Mouse (Mus musculus): ENCODE results near the gene Brwd3. TPM values are rescaled to one million over a fixed set of nuclear protein-coding genes. Genes with fewer than 3 reads are reported as not detected.

Gene Brwd3
- polyA plus RNA-seq (2012; ENCODE audit: insufficient read depth, insufficient read length, missing spikeins) = 1.4 and 1.9 TPM in 2 replicates

- Histone ChIP-seq H3K4me3 (ENCODE audit: insufficient read depth, low read depth, low read length) (peak within 1 kb of the TSS; percentile 100), H3K27ac (replicated peaks; ENCODE audit: low read depth, low read length) (peak within 1 kb of the TSS; percentile 89), H3K4me1 (ENCODE audit: control insufficient read depth, insufficient read depth, insufficient read length, low read length) (no peaks in the 10 kb centered on the region)
These were observed at the start of gene Brwd3 for GRCm38 (mm10) chrX:108834090-108834774. Gene Brwd3 (minus strand): TSS chrX:108834372.

- Histone ChIP-seq H3K4me3 (ENCODE audit: insufficient read depth, low read depth, low read length) (no peak overlapping the region), H3K27ac (replicated peaks; ENCODE audit: low read depth, low read length) (no peak overlapping the region), H3K4me1 (ENCODE audit: control insufficient read depth, insufficient read depth, insufficient read length, low read length) (no peaks in the 10 kb centered on the region)
These were observed 28.5 kb upstream of the Brwd3 start for GRCm38 (mm10) chrX:108862632-108863031.

- Histone ChIP-seq H3K4me3 (ENCODE audit: insufficient read depth, low read depth, low read length) (no peak overlapping the region), H3K27ac (replicated peaks; ENCODE audit: low read depth, low read length) (no peak overlapping the region), H3K4me1 (ENCODE audit: control insufficient read depth, insufficient read depth, insufficient read length, low read length) (no peaks in the 10 kb centered on the region)
These were observed 8.5 kb upstream of the Brwd3 start for GRCm38 (mm10) chrX:108842705-108843104.

- no peak overlapping the region for H3K4me3 ChIP-seq (ENCODE audit: insufficient read depth, low read depth, low read length)
- H3K27ac ChIP-seq (replicated peaks; ENCODE audit: low read depth, low read length) = no peak overlapping the region
- H3K4me1 ChIP-seq (ENCODE audit: control insufficient read depth, insufficient read depth, insufficient read length, low read length) = no peaks in the 10 kb centered on the region
These were observed 2.2 kb upstream of the Brwd3 start for GRCm38 (mm10) chrX:108836416-108836815.

GRCm38 (mm10) chrX:108835233-108835632 lies 1.1 kb upstream of the Brwd3 start:
- Histone ChIP-seq H3K4me3 (ENCODE audit: insufficient read depth, low read depth, low read length) (peak overlapping the region; percentile 78; the same call in 1 of the 2 replicates), H3K4me1 (ENCODE audit: control insufficient read depth, insufficient read depth, insufficient read length, low read length) (no peaks in the 10 kb centered on the region), H3K27ac (replicated peaks; ENCODE audit: low read depth, low read length) (no peak overlapping the region)

- Histone ChIP-seq H3K4me3 (ENCODE audit: insufficient read depth, low read depth, low read length) (peak overlapping the region; percentile 100), H3K4me1 (ENCODE audit: control insufficient read depth, insufficient read depth, insufficient read length, low read length) (no peaks in the 10 kb centered on the region), H3K27ac (replicated peaks; ENCODE audit: low read depth, low read length) (peak overlapping the region; percentile 68)
These were observed 671 bp downstream of the Brwd3 start for GRCm38 (mm10) chrX:108833381-108834020.

GRCm38 (mm10) chrX:108832674-108833189 lies 1.4 kb downstream of the Brwd3 start:
- H3K4me3 ChIP-seq (ENCODE audit: insufficient read depth, low read depth, low read length) = peak overlapping the region; percentile 100
- H3K4me1 ChIP-seq (ENCODE audit: control insufficient read depth, insufficient read depth, insufficient read length, low read length) = no peaks in the 10 kb centered on the region
- peak overlapping the region; percentile 98 for H3K27ac ChIP-seq (replicated peaks; ENCODE audit: low read depth, low read length)

GRCm38 (mm10) chrX:108831231-108831630 lies 2.9 kb downstream of the Brwd3 start:
- Histone ChIP-seq H3K27ac (replicated peaks; ENCODE audit: low read depth, low read length) (no peak overlapping the region), H3K4me1 (ENCODE audit: control insufficient read depth, insufficient read depth, insufficient read length, low read length) (no peaks in the 10 kb centered on the region), H3K4me3 (ENCODE audit: insufficient read depth, low read depth, low read length) (no peak overlapping the region)

GRCm38 (mm10) chrX:108828111-108828510 lies 6.1 kb downstream of the Brwd3 start:
- Histone ChIP-seq H3K27ac (replicated peaks; ENCODE audit: low read depth, low read length) (no peak overlapping the region), H3K4me3 (ENCODE audit: insufficient read depth, low read depth, low read length) (no peak overlapping the region), H3K4me1 (ENCODE audit: control insufficient read depth, insufficient read depth, insufficient read length, low read length) (no peaks in the 10 kb centered on the region)

GRCm38 (mm10) chrX:108797268-108797667 lies 36.9 kb downstream of the Brwd3 start:
- Histone ChIP-seq H3K27ac (replicated peaks; ENCODE audit: low read depth, low read length) (no peak overlapping the region), H3K4me3 (ENCODE audit: insufficient read depth, low read depth, low read length) (no peak overlapping the region), H3K4me1 (ENCODE audit: control insufficient read depth, insufficient read depth, insufficient read length, low read length) (no peaks in the 10 kb centered on the region)

- Histone ChIP-seq H3K4me3 (ENCODE audit: insufficient read depth, low read depth, low read length) (no peak overlapping the region), H3K4me1 (ENCODE audit: control insufficient read depth, insufficient read depth, insufficient read length, low read length) (no peaks in the 10 kb centered on the region), H3K27ac (replicated peaks; ENCODE audit: low read depth, low read length) (no peak overlapping the region)
These were observed 50.4 kb downstream of the Brwd3 start for GRCm38 (mm10) chrX:108783724-108784123.

GRCm38 (mm10) chrX:108731755-108732154 lies 102.4 kb downstream of the Brwd3 start:
- no peak overlapping the region for H3K4me3 ChIP-seq (ENCODE audit: insufficient read depth, low read depth, low read length)
- H3K4me1 ChIP-seq (ENCODE audit: control insufficient read depth, insufficient read depth, insufficient read length, low read length) = no peaks in the 10 kb centered on the region
- H3K27ac ChIP-seq (replicated peaks; ENCODE audit: low read depth, low read length) = no peak overlapping the region

- H3K4me3 ChIP-seq (ENCODE audit: insufficient read depth, low read depth, low read length) = no peak overlapping the region
- H3K27ac ChIP-seq (replicated peaks; ENCODE audit: low read depth, low read length) = no peak overlapping the region
- H3K4me1 ChIP-seq (ENCODE audit: control insufficient read depth, insufficient read depth, insufficient read length, low read length) = no peaks in the 10 kb centered on the region
These were observed 104.6 kb downstream of the Brwd3 start for GRCm38 (mm10) chrX:108729564-108729963.

- no peak overlapping the region for H3K27ac ChIP-seq (replicated peaks; ENCODE audit: low read depth, low read length)
- H3K4me1 ChIP-seq (ENCODE audit: control insufficient read depth, insufficient read depth, insufficient read length, low read length) = no peaks in the 10 kb centered on the region
- no peak overlapping the region for H3K4me3 ChIP-seq (ENCODE audit: insufficient read depth, low read depth, low read length)
These were observed 105.1 kb downstream of the Brwd3 start for GRCm38 (mm10) chrX:108729068-108729467.

- Histone ChIP-seq H3K4me1 (ENCODE audit: control insufficient read depth, insufficient read depth, insufficient read length, low read length) (no peaks in the 10 kb centered on the region), H3K4me3 (ENCODE audit: insufficient read depth, low read depth, low read length) (no peak overlapping the region), H3K27ac (replicated peaks; ENCODE audit: low read depth, low read length) (no peak overlapping the region)
These were observed 105.8 kb downstream of the Brwd3 start for GRCm38 (mm10) chrX:108728334-108728733.

GRCm38 (mm10) chrX:108724241-108724640 lies 109.9 kb downstream of the Brwd3 start:
- H3K27ac ChIP-seq (replicated peaks; ENCODE audit: low read depth, low read length) = no peak overlapping the region
- H3K4me1 ChIP-seq (ENCODE audit: control insufficient read depth, insufficient read depth, insufficient read length, low read length) = no peaks in the 10 kb centered on the region
- H3K4me3 ChIP-seq (ENCODE audit: insufficient read depth, low read depth, low read length) = no peak overlapping the region
